Mouse (Mus musculus) erythroblast, embryonic 14.5 days (primary cell): ENCODE results near the gene Tbl3. TPM values are rescaled to one million over a fixed set of nuclear protein-coding genes. Genes with fewer than 3 reads are reported as not detected.

Source experiments
- H3K27me3 ChIP-seq: 2 replicates; pipeline ENCODE4 v1.6.1; 2012; ENCODE audit warnings: inconsistent platforms; ENCODE audit not compliant: control insufficient read depth
- H3K36me3 ChIP-seq: 2 replicates; pipeline ENCODE4 v1.6.1; 2012; ENCODE audit warnings: mild to moderate bottlenecking, inconsistent platforms; ENCODE audit not compliant: control insufficient read depth
- H3K4me1 ChIP-seq: 2 replicates; pipeline ENCODE4 v1.6.1; 2012; ENCODE audit warnings: inconsistent platforms; ENCODE audit not compliant: control insufficient read depth
- H3K4me3 ChIP-seq: replicated peaks from 2 replicates; pipeline ENCODE3; 2012; ENCODE audit warnings: moderate library complexity, mild to moderate bottlenecking, inconsistent platforms
- H3K9me3 ChIP-seq: 2 replicates; pipeline ENCODE4 v1.6.1; 2012; ENCODE audit warnings: low read length, inconsistent platforms, mixed read lengths; ENCODE audit not compliant: control insufficient read depth
- GATA1 ChIP-seq: IDR thresholded peaks from 2 replicates; pipeline ENCODE4 v1.6.1; 2012; ENCODE audit warnings: low read length, inconsistent platforms, mixed read lengths
- TAL1 ChIP-seq: IDR thresholded peaks from 3 replicates; pipeline ENCODE4 v1.6.1; 2012; ENCODE audit warnings: low read length, inconsistent platforms, mixed read lengths
- polyA plus RNA-seq: library from polyadenylated mRNA; stranded (reverse); fragments of >175 nt; gene quantifications from 2 replicates; pipeline ENCODE4 v1.2.3, GENCODE M21; 2012

Gene Tbl3
- 1.1 and 1.8 TPM in 2 replicates for polyA plus RNA-seq

DNA sequence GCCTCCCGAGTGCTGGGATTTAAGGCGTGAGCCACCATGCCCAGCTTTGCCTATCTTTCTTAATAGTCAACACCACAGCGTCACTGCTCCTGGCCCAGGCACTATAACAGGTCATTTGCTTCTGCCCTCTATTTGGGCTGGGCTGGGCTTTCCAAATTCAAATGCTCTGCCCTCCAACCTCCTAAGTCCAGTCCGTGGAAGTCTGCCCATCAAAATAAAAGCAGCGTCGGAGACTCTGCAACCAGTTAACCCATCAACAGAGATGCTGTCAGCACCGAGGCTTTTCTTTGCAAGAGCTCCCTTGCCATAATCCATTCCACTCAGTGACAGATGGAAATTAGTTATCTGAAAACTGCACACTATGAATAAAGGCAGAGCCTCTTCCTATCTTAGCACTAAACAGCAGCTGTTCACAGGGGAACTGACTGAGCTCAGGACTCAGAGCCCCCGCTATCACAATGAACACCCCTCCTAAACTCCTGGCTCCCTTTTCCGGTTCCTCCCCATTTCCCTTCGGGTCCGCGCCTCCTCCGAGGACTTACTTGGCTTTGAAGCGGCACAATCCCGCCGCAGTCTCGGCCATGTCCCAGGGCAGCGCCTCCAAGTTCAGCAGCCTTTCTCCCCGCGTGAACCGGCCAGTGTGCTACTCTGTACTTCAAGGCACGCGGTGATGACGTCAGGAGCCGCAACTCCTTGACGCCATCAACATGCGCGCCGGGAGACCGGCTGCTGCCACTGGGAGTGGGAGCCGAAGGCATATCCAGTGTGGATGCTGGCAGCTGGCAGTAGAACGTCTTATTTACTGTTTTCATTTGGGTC is at the start of gene Tbl3:
Gene Tbl3 (minus strand): TSS at position 679 of the 819 bp plus-strand sequence.
- TF ChIP-seq TAL1 (peak; percentile 40; the same call in 2 of the 3 replicates), GATA1 (no peak; the same call in 1 of the 2 replicates)
- Histone ChIP-seq H3K36me3 (peaks cover 33% of the 10 kb centered on the region), H3K27me3 (no peaks in the 10 kb centered on the region), H3K4me1 (peaks cover 26% of the 10 kb centered on the region), H3K4me3 (peak within 1 kb of the TSS; percentile 81), H3K9me3 (no peaks in the 10 kb centered on the region)

GRCm38 (mm10) chr17:24752415-24753394 is 45.2 kb upstream of the Tbl3 start, which contains the start of gene Hs3st6:
Hs3st6 (plus strand) TSS chr17:24752988.
- peaks cover 82% of the 10 kb centered on the region for H3K27me3 ChIP-seq

GRCm38 (mm10) chr17:24751528-24751927 is 44.1 kb upstream of the Tbl3 start:
- Histone ChIP-seq H3K36me3 (no peaks in the 10 kb centered on the region), H3K9me3 (peaks cover 8% of the 10 kb centered on the region), H3K27me3 (peaks cover 82% of the 10 kb centered on the region), H3K4me1 (peaks cover 11% of the 10 kb centered on the region), H3K4me3 (no peak overlapping the region)
- TF ChIP-seq TAL1 (no peak), GATA1 (no peak)

More at GRCm38 (mm10) chr17:24752415-24753394, 45.2 kb upstream of the Tbl3 start, which contains the start of gene Hs3st6:
- peaks cover 8% of the 10 kb centered on the region for H3K9me3 ChIP-seq
- no peaks in the 10 kb centered on the region for H3K36me3 ChIP-seq
- no peak within 1 kb of the TSS for H3K4me3 ChIP-seq
- H3K4me1 ChIP-seq, result peaks cover 11% of the 10 kb centered on the region
- TF ChIP-seq GATA1 (no peak), TAL1 (no peak)

DNA sequence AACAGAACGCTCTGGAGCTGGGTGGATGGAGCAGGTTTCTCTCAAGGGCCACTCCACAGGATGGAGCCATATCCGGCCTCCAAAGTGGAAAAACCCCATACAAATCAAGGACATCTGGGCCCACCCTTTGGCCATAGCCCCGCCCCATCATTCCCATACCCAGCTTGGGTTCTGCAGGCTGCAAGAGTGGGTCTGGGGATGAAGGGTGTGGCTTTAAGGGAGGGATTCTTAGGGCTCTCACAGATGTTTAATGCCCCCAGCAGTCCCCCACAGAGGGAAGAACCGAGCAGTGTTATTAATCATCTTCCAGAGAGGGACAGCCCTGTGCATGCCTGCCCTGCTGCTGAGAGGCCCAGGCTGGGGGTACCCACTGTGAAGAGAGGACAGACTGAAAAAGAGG is 39.5 kb upstream of the Tbl3 start:
- H3K27me3 ChIP-seq, result peaks cover 41% of the 10 kb centered on the region
- H3K4me1 ChIP-seq, result peaks cover 2% of the 10 kb centered on the region
- peaks cover 3% of the 10 kb centered on the region; the same call in 1 of the 2 replicates for H3K36me3 ChIP-seq
- H3K9me3 ChIP-seq, result no peaks in the 10 kb centered on the region
- H3K4me3 ChIP-seq, result no peak overlapping the region
- TF ChIP-seq GATA1, result no peak
- TF ChIP-seq TAL1, result no peak

DNA sequence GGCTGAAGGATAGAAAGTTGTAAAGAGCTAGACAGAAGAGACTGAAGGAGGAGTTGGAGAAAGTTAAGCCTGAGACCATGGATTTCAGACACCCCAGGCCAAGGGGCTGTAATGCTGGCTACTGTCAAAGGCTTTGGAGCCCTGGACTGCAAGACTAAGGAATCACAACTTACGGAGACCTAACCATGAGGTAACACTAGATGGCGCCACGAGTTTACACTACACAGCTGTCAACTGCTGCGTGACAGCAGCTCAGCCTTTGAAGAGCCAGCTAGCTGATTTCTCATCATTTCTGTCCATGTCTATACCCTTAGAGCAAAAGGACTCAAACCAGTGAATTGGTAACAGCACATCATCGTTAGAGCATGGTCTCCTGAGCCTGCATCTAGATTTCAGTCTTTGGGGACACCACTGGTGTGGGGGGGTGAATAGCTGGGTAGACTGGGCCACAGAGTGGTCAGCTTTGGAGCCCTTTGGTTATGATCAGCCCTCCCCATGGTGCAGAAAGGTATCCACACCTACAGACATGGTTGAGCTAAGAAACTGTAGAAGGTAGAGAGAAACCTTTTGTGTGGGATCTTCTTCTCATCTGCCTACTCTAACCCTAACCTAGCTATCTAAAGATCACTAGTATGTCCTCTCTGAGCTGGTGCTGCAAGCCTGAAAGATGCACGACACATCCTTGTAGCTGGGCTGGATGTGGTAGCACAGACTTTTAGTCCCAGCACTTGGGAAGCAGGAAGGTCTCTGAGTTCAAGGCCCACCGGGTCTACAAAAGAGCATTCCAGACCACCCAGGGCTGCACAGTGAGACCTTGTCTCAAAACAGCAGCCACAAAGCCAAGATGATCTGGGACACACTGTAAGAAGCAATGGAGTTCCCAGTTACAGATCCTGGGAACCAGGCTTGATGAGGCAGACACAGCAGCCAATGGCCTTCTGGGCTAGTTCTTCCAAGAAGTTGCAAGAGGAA is 38.4 kb upstream of the Tbl3 start:
- Histone ChIP-seq H3K27me3 (peaks cover 30% of the 10 kb centered on the region), H3K4me1 (peaks cover 2% of the 10 kb centered on the region), H3K36me3 (peaks cover 11% of the 10 kb centered on the region), H3K4me3 (no peak overlapping the region), H3K9me3 (no peaks in the 10 kb centered on the region)
- TF ChIP-seq TAL1, result no peak
- no peak for TF ChIP-seq GATA1

- TF ChIP-seq GATA1 (no peak), TAL1 (no peak)
- peaks cover 18% of the 10 kb centered on the region for H3K27me3 ChIP-seq
- H3K4me3 ChIP-seq, result no peak overlapping the region
- no peaks in the 10 kb centered on the region for H3K9me3 ChIP-seq
- peaks cover 5% of the 10 kb centered on the region for H3K4me1 ChIP-seq
- peaks cover 22% of the 10 kb centered on the region for H3K36me3 ChIP-seq
Measured at GRCm38 (mm10) chr17:24744381-24744780, 36.9 kb upstream of the Tbl3 start.

GRCm38 (mm10) chr17:24743896-24744295 is 36.4 kb upstream of the Tbl3 start:
- Histone ChIP-seq H3K9me3 (no peaks in the 10 kb centered on the region), H3K36me3 (peaks cover 25% of the 10 kb centered on the region), H3K4me3 (no peak overlapping the region), H3K27me3 (peaks cover 14% of the 10 kb centered on the region), H3K4me1 (peaks cover 8% of the 10 kb centered on the region)
- TF ChIP-seq TAL1 (no peak), GATA1 (no peak)

DNA sequence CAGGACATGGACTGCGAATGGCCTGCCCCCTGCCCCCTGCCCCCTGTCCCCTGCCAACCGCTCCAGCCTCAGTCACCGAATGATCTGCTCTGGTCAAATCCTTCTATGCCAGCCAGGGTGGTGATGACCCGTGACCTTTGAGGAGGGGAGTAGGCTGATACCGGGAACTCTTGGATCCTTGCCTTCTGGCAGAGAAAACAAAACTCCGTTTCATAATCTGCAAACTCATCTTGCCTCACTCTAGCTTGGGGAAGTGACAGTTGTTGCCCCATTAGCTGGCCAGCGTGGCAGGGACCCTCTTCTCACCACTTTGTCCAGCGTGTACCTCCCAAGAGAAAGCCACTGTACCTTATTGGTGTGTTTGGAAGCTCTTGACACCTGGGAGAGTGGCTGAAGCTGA is 34.8 kb upstream of the Tbl3 start:
- no peaks in the 10 kb centered on the region for H3K9me3 ChIP-seq
- H3K27me3 ChIP-seq, result peaks cover 7% of the 10 kb centered on the region
- peaks cover 25% of the 10 kb centered on the region for H3K36me3 ChIP-seq
- H3K4me3 ChIP-seq, result no peak overlapping the region
- peaks cover 19% of the 10 kb centered on the region for H3K4me1 ChIP-seq
- TF ChIP-seq GATA1 (no peak), TAL1 (no peak)
